Mouse (Mus musculus) heart, embryonic 10.5 days (tissue): Measurements from ENCODE around the gene Mylk. TPM values are rescaled to one million over a fixed set of nuclear protein-coding genes. Genes with fewer than 3 reads are reported as not detected.
A peak's percentile ranks its signal among the peaks of the same experiment; 100 is the strongest.
"Not testable (repeated sequence)": the region's sequence is repeated elsewhere in the genome, so short reads cannot be mapped to it uniquely, and the experiment has no call there.

ENCODE experiments used
- DNase-seq: peaks from one replicate; pipeline ENCODE4 v3.0.0-alpha.2; 2017; ENCODE audit warnings: low spot score
- H3K27ac ChIP-seq: fragments of 300-500 bp; sonication (generic); 2 replicates; pipeline ENCODE4 v1.5.1; 2016; ENCODE audit warnings: mild to moderate bottlenecking
- H3K27me3 ChIP-seq: fragments of 300-500 bp; sonication (generic); 2 replicates; pipeline ENCODE4 v1.6.1; 2016; ENCODE audit warnings: mild to moderate bottlenecking; ENCODE audit not compliant: poor library complexity, insufficient read depth, severe bottlenecking
- H3K36me3 ChIP-seq: fragments of 300-500 bp; sonication (generic); 2 replicates; pipeline ENCODE4 v1.6.1; 2016; ENCODE audit warnings: mild to moderate bottlenecking, moderate library complexity
- H3K4me1 ChIP-seq: fragments of 300-500 bp; sonication (generic); 2 replicates; pipeline ENCODE4 v1.6.1; 2016; ENCODE audit warnings: mild to moderate bottlenecking
- H3K4me3 ChIP-seq: fragments of 300-500 bp; sonication (generic); 2 replicates; pipeline ENCODE4 v1.5.1; 2016; ENCODE audit warnings: mild to moderate bottlenecking, moderate library complexity
- H3K9me3 ChIP-seq: fragments of 300-500 bp; sonication (generic); 2 replicates; pipeline ENCODE4 v1.6.1; 2016; ENCODE audit warnings: mild to moderate bottlenecking, moderate library complexity
- WGBS: fragments of 180-500 bp; shearing (Covaris S2); methylation state at CpG from one replicate; pipeline ENCODE4 v1.1.7; 2016; 5-methylcytosine and 5-hydroxymethylcytosine counted together
- polyA plus RNA-seq: library from polyadenylated mRNA; unstranded; fragments of >200 nt; fragmentation: Nextera tagmentation; extraction: Ambion mirVana; gene quantifications from 2 replicates; pipeline ENCODE4 v1.2.1, GENCODE M21; 2016

Mylk gene
- polyA plus RNA-seq = 3.6 and 3.7 TPM in 2 replicates

DNA sequence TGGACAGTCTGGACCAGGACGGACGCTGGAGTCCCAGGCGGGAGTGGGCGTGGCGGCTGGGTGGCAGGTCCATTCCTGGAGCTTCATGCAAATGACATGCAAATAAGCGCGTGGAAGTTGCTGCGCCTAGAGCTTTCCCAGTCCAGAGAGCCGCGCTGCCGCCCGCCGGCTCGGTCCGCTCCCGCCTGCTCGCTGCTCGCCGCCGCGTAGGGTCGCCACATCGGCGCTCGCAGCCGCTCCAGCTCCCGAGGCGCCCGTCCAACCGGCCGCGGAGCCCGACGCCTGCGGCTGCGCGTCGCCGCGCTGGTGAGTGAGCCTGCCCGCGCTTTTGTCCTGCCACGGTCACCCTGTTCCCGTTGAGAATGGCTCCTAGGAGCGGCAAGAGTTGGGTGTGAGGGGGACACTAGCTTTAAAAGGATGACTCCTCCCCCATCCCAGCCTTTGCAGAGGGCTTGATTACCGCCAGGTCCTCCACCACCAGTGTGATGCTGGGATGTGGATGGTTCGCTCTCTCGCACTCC lies at the start of gene Mylk:
Gene Mylk, plus strand, starts transcription at position 146 of the 521 bp plus-strand sequence.
- under 1% methylated on average over 48 of the region's 48 CpGs for WGBS
- Histone ChIP-seq H3K4me3 (peak within 1 kb of the TSS; percentile 64), H3K27me3 (peaks cover 32% of the 10 kb centered on the region), H3K36me3 (no peaks in the 10 kb centered on the region), H3K4me1 (peaks cover 18% of the 10 kb centered on the region), H3K27ac (peak within 1 kb of the TSS; percentile 80), H3K9me3 (no peaks in the 10 kb centered on the region)
- DNase-seq = peak; percentile 96

DNA sequence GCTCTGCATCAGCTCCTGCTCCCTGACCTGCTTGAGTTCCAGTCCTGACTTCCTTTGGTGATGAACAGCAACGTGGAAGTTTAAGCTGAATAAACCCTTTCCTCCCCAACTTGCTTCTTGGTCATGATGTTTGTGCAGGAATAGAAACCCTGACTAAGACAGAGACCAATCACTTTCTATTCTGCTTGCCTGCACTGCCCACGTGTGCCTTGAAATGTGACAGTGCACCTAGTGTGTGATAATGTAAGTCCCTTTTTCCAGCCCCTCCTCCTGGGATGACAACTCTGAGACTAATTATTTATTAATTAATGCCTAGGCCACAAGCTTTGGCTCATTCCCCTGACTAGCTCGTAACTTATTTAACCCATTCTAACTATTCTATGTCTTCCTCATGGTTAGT lies 46.3 kb upstream of the Mylk start:
- DNase-seq, H3K27ac ChIP-seq, H3K4me3 ChIP-seq, H3K27me3 ChIP-seq, H3K9me3 ChIP-seq, H3K4me1 ChIP-seq: not testable (repeated sequence)
- 78% methylated on average over 3 of the region's 3 CpGs for WGBS
- H3K36me3 ChIP-seq = peaks cover 29% of the 10 kb centered on the region

DNA sequence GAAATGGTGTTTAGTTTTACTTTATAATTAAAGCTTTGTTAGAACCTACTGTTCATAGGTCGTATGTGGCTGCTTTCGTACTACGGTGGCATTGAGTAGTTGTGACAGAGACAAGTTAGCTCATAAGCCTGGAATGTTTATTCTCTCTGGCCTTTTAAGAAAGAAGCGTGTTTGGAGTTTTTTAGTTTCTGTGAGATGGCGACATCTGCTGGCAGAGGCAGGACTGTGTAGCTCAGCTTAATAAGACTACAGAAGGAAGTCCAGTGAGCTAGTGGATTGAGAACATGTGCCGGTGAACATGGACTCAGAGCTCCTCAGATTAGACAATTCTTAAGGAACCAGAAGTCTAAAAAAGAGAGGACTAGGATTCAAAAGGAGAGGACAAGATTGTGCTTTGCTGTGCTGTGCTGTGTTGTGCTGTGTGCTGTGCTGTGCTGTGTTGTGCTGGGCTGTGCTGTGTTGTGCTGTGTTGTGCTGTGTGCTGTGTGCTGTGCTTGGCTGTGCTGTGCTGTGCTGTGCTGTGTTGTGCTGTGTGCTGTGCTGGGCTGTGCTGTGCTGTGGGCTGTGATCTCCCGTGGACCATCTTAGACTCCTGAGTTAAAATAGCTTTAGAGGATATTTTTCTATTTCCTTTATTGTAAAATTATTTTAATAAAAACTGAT lies 44.7 kb upstream of the Mylk start:
- no peaks in the 10 kb centered on the region for H3K27me3 ChIP-seq
- 23% methylated on average over 7 of the region's 7 CpGs for WGBS
- H3K4me1 ChIP-seq = no peaks in the 10 kb centered on the region
- peaks cover 43% of the 10 kb centered on the region for H3K36me3 ChIP-seq
- no peak overlapping the region for H3K4me3 ChIP-seq
- H3K27ac ChIP-seq = peak overlapping the region; percentile 9; the same call in 1 of the 2 replicates
- no peaks in the 10 kb centered on the region for H3K9me3 ChIP-seq
- DNase-seq = peak; percentile 86

DNA sequence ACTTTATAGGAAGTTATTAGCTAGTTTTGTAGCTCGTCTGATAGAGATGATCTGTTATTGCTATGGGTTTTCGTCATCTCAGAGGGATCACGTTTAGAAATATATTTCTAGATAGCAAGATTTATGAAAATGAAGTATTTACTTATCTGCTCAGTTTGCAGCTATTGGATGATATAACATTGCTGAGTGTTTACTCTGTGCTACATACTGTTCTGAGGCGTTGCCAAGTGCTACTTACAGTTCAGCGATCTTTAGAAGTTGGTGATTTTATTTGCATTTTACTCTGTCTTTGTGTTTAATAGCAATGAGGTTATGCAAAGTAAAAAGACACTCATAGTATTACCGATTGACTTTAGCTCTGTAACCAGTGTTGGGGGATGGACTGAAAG lies 44.2 kb upstream of the Mylk start:
- Histone ChIP-seq H3K27ac (no peak overlapping the region), H3K27me3 (no peaks in the 10 kb centered on the region), H3K4me1 (no peaks in the 10 kb centered on the region), H3K9me3 (no peaks in the 10 kb centered on the region), H3K36me3 (peaks cover 47% of the 10 kb centered on the region), H3K4me3 (no peak overlapping the region)
- no peak for DNase-seq
- WGBS = 83% methylated on average over 6 of the region's 6 CpGs

DNA sequence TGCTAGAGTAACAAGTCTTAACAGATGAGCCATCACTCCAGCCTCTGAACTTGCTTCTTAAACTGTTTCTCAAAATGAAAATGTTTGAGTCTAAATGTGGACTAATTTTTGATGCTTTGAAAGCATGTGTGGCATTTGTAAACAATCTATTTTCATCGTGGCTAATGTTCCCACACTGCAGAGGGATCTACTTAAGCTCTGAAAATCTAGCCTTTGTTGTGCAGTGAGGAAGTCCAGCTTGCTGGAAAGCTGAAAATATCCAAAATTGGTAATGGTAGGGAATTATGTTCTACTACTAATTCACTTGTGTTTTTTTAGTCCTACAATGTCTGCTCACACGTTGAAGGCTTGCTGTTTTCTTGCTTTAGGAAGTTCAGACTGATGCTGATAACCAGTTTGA lies 39.0 kb upstream of the Mylk start:
- Histone ChIP-seq H3K27me3 (no peaks in the 10 kb centered on the region), H3K36me3 (peaks cover 64% of the 10 kb centered on the region), H3K27ac (no peak overlapping the region), H3K4me3 (no peak overlapping the region), H3K4me1 (no peaks in the 10 kb centered on the region), H3K9me3 (no peaks in the 10 kb centered on the region)
- 71% methylated on average over 2 of the region's 2 CpGs for WGBS
- no peak for DNase-seq

DNA sequence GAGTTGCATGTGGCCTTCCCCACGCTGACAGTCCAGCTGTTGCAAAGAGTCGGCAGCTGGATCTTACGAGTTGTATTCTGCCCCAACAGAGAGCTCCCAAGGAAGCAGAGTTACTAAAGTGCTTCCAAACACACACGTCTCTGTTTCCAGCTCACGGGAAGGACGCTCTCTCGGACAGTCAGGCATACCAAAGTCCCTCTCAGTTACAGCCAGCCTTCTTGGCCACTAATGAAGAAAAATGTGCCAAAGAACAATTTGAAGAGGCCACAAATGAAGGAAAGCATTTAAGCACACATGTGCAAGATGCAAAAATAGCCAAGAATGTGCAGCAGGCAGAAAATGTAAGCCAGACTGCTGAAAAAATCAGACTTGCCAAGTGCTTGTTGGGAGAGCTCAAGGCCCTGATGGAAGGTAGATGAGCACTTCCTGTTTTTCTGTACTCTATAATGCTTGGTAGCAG lies 38.5 kb upstream of the Mylk start:
- Histone ChIP-seq H3K4me1 (no peaks in the 10 kb centered on the region), H3K27me3 (no peaks in the 10 kb centered on the region), H3K27ac (no peak overlapping the region), H3K9me3 (no peaks in the 10 kb centered on the region), H3K4me3 (no peak overlapping the region), H3K36me3 (peaks cover 64% of the 10 kb centered on the region)
- no peak for DNase-seq
- 77% methylated on average over 7 of the region's 7 CpGs for WGBS

DNA sequence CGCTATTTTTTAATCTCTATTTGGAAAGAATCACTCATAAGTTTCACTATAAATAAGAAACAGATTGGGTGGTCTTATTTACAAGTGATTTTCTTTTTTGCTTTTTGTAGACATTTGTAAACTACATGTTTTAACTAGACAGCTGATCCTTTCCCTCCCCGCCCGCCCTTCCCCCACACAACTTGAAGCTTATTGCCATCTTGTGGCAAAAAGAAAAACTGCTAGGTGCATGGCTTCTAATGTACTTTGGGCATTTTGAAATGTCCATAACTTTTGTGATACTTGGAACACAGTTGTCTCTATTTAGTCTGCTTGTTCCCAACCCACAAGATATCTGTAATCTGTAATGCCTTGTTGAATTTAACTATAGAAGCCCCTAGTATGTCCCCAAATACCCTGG lies 33.5 kb upstream of the Mylk start:
- DNase-seq = no peak
- Histone ChIP-seq H3K36me3 (peaks cover 47% of the 10 kb centered on the region), H3K27ac (no peak overlapping the region), H3K9me3 (no peaks in the 10 kb centered on the region), H3K27me3 (no peaks in the 10 kb centered on the region), H3K4me1 (no peaks in the 10 kb centered on the region), H3K4me3 (no peak overlapping the region)
- 67% methylated on average over 3 of the region's 3 CpGs for WGBS

DNA sequence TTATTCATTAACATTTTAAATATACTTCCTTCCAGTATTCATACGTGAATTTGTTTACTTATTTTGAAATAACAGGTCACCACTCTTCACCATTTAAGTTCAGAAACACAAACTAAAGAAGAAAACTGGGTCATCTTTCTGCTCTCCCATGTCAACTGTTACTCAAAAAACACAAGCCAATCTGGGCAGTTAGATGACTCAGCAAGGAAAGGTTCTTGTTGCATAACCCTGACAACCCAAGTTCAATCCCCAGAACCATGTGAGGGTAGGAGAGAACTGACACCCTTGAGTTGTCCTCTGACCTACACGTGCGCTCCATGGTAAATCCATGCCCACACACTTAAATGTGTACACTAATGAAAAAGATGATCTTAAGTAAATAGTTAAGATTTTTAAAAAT lies 19.9 kb upstream of the Mylk start:
- 93% methylated on average over 3 of the region's 3 CpGs for WGBS
- peaks cover 46% of the 10 kb centered on the region for H3K36me3 ChIP-seq
- H3K4me3 ChIP-seq = no peak overlapping the region
- no peak for DNase-seq
- H3K4me1 ChIP-seq = no peaks in the 10 kb centered on the region
- H3K27ac ChIP-seq = no peak overlapping the region
- H3K27me3 ChIP-seq = no peaks in the 10 kb centered on the region
- no peaks in the 10 kb centered on the region for H3K9me3 ChIP-seq

DNA sequence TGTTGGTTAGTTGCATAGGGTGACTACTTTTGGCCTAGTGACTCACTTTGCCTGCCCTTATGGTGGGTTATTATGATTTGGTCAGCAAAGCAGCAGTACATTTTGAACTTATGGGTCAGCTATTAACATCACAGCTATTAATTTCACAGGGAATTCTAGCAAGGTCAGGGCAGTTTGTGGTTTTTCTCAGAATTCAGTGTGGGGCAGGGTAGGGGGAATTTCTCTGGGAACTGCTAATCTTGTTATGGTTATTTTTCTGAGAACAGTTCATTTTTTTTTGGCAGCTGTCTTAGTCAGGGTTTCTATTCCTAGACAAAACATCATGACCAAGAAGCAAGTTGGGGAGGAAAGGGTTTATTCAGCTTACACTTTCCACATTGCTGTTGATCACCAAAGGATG lies 16.4 kb upstream of the Mylk start:
- H3K36me3 ChIP-seq = peaks cover 28% of the 10 kb centered on the region
- not testable (repeated sequence) for H3K27me3 ChIP-seq, H3K4me3 ChIP-seq, H3K4me1 ChIP-seq, DNase-seq, H3K9me3 ChIP-seq, H3K27ac ChIP-seq

DNA sequence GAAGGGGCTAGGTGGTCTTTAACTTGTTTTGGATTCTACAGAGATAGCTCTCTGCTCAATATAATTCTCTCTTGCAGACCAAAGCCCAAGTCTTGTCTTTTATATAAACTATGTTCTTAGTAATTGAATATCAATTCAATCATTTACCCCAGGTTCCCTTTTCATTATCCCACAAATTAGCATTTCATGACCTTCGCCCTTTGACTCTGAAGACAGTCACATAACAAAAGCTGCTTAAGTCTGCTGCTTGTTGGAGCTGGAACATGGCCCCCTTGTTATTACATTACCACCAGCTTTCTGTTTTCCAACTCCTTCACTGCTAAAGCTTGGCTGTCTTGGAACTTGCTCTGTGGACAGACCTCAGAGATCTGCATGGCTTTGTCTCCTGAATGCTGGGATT lies 15.6 kb upstream of the Mylk start:
- Histone ChIP-seq H3K9me3 (no peaks in the 10 kb centered on the region), H3K4me1 (no peaks in the 10 kb centered on the region), H3K4me3 (no peak overlapping the region), H3K36me3 (peaks cover 22% of the 10 kb centered on the region), H3K27ac (no peak overlapping the region), H3K27me3 (no peaks in the 10 kb centered on the region)
- DNase-seq = no peak
- WGBS = 84% methylated on average over 1 of the region's 1 CpGs

DNA sequence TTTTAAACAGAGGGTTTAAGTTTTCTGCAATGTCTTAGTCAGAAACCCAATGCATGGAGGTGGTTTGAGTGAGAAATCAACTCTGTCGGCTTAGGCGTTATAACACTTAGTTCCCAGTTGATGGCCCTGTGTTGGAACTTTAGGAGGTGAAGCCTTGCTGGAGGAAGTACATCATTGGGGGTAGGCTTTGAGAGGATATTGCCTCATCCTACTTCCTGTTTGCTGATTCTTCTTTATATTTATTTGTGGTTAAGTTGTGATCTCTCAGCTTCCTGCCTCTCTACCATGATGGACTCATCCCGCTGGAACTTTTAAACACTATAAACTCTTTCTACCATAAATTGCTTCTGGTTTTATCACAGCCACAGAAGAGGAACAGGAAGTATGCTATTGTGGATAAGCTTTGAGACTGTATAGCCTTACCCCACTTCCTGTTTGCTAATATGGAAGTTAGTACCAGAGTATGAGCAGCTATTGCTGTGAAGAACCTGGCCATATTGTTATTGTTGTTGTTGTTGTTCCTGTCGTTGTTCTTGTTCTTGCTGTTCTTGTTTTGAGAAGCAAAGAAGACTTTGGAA lies 6.3 kb upstream of the Mylk start:
- H3K27me3 ChIP-seq = 0 out of 2 replicates have a peak, but pooled peaks cover 9% of the 10 kb centered on the region
- H3K36me3 ChIP-seq = no peaks in the 10 kb centered on the region
- 83% methylated on average over 4 of the region's 4 CpGs for WGBS
- H3K4me3 ChIP-seq = no peak overlapping the region
- DNase-seq = no peak
- H3K4me1 ChIP-seq = no peaks in the 10 kb centered on the region
- no peaks in the 10 kb centered on the region for H3K9me3 ChIP-seq
- H3K27ac ChIP-seq = no peak overlapping the region

DNA sequence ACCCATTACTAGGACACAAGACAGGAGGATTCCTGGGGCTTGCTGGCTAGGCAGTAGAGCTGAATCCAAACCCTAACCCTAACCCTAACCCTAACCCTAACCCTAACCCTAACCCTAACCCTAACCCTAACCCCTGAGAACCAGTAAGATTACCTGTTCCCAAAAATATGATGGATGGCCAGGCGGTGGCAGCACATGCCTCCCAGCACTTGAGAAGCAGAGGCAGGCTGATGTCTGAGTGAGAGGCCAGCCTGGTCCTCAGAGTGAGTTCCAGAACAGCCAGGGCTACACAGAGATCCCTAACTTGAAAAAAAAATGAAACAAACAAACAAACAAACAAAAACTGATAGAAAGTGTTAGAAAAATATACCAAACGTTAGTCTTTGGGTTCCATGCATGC lies 2.1 kb upstream of the Mylk start:
- no peaks in the 10 kb centered on the region for H3K9me3 ChIP-seq
- H3K27me3 ChIP-seq = peaks cover 32% of the 10 kb centered on the region
- no peaks in the 10 kb centered on the region for H3K36me3 ChIP-seq
- no peak for DNase-seq
- WGBS = 29% methylated on average over 2 of the region's 2 CpGs
- H3K4me1 ChIP-seq = peaks cover 11% of the 10 kb centered on the region; the same call in 1 of the 2 replicates
- no peak overlapping the region for H3K4me3 ChIP-seq
- H3K27ac ChIP-seq = no peak overlapping the region

DNA sequence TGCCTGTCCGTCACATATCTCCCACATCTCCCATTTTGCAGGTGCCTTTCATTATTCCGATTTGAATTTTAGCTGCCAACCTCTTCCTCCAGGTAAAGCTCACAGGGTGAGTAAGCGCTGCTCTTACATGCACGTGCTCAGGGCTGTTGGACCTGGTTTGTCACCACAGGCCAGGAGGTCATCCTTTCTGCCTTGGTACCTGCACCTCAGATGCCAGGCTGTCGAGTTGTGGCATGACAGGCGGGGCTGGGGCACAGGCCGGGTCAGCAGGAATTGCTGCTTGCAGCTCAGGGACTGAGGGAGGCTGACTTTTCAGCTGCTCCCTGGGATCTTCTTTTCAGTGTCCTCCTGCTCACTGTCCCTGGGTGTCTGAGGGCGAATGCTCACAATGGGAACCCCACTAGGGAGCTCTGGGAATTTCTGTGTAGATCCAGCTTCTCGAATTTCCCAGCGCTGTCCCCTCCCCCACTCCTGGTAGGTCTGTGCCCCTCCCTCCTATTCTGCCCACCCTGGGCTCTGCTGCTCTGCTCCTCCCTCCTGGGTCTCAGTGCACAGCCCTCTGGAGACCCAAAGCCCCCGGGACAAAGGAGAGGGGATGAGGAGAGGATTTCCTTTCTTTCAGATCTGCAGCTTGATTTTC lies 3.2 kb downstream of the Mylk start:
- Histone ChIP-seq H3K4me1 (peaks cover 18% of the 10 kb centered on the region), H3K27ac (no peak overlapping the region; the same call in 1 of the 2 replicates), H3K4me3 (no peak overlapping the region), H3K36me3 (no peaks in the 10 kb centered on the region), H3K27me3 (peaks cover 29% of the 10 kb centered on the region), H3K9me3 (no peaks in the 10 kb centered on the region)
- WGBS = 24% methylated on average over 11 of the region's 11 CpGs
- DNase-seq = no peak
